Mouse (Mus musculus) layer of hippocampus, adult 9-10 months (tissue): ENCODE data around the gene Adam15.

Experiments used
- DNase-seq: peaks from one replicate; pipeline ENCODE4 v3.0.0; 2022; ENCODE audit warnings: low spot score

The Adam15 gene

GRCm38 (mm10) chr3:89383651-89384255 lies 34.0 kb upstream of the Adam15 start:
- DNase-seq, result no peak

- DNase-seq, result no peak
Measured at GRCm38 (mm10) chr3:89382950-89383349, 33.2 kb upstream of the Adam15 start.

GRCm38 (mm10) chr3:89382033-89382882 lies 32.5 kb upstream of the Adam15 start:
- no peak for DNase-seq

GRCm38 (mm10) chr3:89381233-89381632 lies 31.4 kb upstream of the Adam15 start:
- no peak for DNase-seq

GRCm38 (mm10) chr3:89380711-89381110 lies 30.9 kb upstream of the Adam15 start:
- DNase-seq, result no peak

- DNase-seq, result no peak
Measured at GRCm38 (mm10) chr3:89380291-89380690, 30.5 kb upstream of the Adam15 start.

- no peak for DNase-seq
Measured at GRCm38 (mm10) chr3:89379388-89380131, 29.8 kb upstream of the Adam15 start.

GRCm38 (mm10) chr3:89378394-89379067 lies 28.7 kb upstream of the Adam15 start:
- no peak for DNase-seq

GRCm38 (mm10) chr3:89377831-89378230 lies 28.0 kb upstream of the Adam15 start:
- no peak for DNase-seq

- no peak for DNase-seq
Measured at GRCm38 (mm10) chr3:89373581-89374231, 23.9 kb upstream of the Adam15 start.

- no peak for DNase-seq
Measured at GRCm38 (mm10) chr3:89367338-89367737, 17.5 kb upstream of the Adam15 start.

GRCm38 (mm10) chr3:89365486-89366414 lies 16.0 kb upstream of the Adam15 start:
- DNase-seq, result no peak

- no peak for DNase-seq
Measured at GRCm38 (mm10) chr3:89365153-89365485, 15.3 kb upstream of the Adam15 start, which contains the start of gene Dcst1. TSS of gene Dcst1 (minus strand) at chr3:89365253.

GRCm38 (mm10) chr3:89364631-89365030 lies 14.8 kb upstream of the Adam15 start:
- DNase-seq, result no peak

- DNase-seq, result no peak
Measured at GRCm38 (mm10) chr3:89361675-89362074, 11.9 kb upstream of the Adam15 start, which contains the start of gene Dcst2. TSS of gene Dcst2 (plus strand) at chr3:89361975.

GRCm38 (mm10) chr3:89360237-89360636 lies 10.4 kb upstream of the Adam15 start:
- DNase-seq, result no peak

GRCm38 (mm10) chr3:89359630-89360029 lies 9.8 kb upstream of the Adam15 start:
- DNase-seq, result no peak

GRCm38 (mm10) chr3:89356029-89356428 lies 6.2 kb upstream of the Adam15 start:
- no peak for DNase-seq

- DNase-seq, result no peak
Measured at GRCm38 (mm10) chr3:89355512-89355902, 5.7 kb upstream of the Adam15 start.

GRCm38 (mm10) chr3:89354816-89355511 lies 5.2 kb upstream of the Adam15 start:
- DNase-seq, result peak; percentile 83
